Mouse (Mus musculus): ENCODE results near the gene Chrm4. TPM values are rescaled to one million over a fixed set of nuclear protein-coding genes. Genes with fewer than 3 reads are reported as not detected.

Chrm4 gene
- polyA plus RNA-seq, 1 experiment from 2014 or later = 0.25 TPM

DNA sequence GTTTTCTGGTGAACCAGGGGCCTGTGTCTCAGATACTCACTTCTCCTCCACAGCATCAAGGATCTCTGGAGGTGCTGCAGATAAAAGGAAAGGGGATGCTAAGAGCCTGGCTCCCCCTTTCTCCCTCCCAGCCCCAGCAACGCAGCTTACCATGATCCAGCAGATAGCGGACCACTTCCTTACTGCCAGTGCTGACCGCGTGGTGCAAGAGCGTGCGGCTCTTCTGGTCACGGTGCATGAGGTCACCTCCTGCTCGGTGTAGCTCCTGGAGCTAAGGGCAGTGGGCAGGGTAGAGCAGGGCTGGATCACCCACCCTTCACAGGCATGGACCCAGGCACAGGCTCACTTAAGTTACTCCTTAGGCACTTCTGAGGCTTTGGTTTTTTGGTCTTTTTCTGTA is 7.0 kb downstream of the Chrm4 start:
- peak overlapping the region; percentile 90; the same call in 1 of the 2 replicates for H3K27ac ChIP-seq
- no peak overlapping the region for H3K9ac ChIP-seq
- peaks cover 41% of the 10 kb centered on the region for H3K4me1 ChIP-seq (replicated peaks)
- no peak for ATAC-seq
- H3K9me3 ChIP-seq = no peaks in the 10 kb centered on the region
- no peak overlapping the region for H3K4me3 ChIP-seq (replicated peaks)
- 39% methylated on average over 8 of the region's 8 CpGs for WGBS
- peaks cover 32% of the 10 kb centered on the region for H3K36me3 ChIP-seq
- no peaks in the 10 kb centered on the region for H3K27me3 ChIP-seq (replicated peaks)
- no peak overlapping the region for H3K4me2 ChIP-seq (replicated peaks)

DNA sequence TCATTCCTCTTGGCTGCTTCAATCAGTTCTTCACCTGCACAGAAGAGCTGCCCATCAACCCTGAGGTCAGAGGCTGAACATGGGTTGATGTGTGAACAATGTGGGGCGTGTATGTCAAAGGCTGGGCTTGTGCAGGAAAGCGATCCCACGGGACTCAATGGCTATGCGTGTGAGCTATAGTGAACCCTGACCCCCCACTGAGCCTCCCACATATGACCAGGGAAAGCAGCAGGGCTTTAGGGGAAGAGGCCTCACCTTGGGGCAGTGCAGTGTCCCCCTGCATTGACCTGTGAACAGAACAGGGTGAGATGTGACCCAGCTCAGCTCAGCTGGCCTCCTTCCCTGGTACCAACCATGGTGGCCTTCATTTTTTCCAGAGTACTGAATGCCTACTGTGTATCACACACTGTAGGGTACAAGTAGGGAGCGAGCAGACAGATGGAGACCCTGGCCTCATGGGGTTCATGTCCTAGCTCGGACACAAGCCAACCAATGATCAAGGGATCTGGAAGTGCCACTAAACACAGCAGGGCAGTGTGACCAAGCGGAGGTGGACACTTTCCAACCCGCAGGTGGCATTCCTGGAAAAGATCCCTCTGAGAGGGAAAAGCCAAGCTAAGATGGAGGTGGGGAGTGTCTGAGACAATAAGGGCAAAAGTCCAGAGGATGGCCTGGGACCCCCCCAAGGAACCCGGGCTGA is 7.9 kb downstream of the Chrm4 start:
- no peak overlapping the region for H3K4me3 ChIP-seq (replicated peaks)
- H3K36me3 ChIP-seq = peaks cover 42% of the 10 kb centered on the region
- WGBS = 85% methylated on average over 9 of the region's 9 CpGs
- no peak overlapping the region for H3K27ac ChIP-seq
- no peak for ATAC-seq
- H3K27me3 ChIP-seq (replicated peaks) = no peaks in the 10 kb centered on the region
- H3K9me3 ChIP-seq = no peaks in the 10 kb centered on the region
- peaks cover 38% of the 10 kb centered on the region for H3K4me1 ChIP-seq (replicated peaks)
- H3K4me2 ChIP-seq (replicated peaks) = no peak overlapping the region
- no peak overlapping the region for H3K9ac ChIP-seq

DNA sequence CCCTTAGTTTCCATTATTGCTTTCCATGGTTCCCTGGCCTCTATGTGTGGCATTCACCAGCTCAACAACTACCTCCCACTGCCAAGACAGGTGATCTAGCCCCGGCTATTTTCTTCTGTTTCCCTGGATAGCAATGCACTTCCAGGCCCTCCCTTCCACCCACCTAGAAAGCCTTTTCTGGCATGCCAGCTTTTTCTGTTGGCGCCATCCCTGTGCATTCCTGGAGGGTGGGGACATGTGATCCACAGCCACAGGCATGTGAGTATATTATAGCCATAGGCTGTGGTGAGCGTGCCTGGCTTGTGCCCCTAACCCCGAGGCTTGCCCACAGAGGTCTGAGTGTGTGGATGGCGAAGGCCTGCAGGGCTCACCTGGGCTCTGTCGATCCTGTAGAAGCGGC is 9.1 kb downstream of the Chrm4 start:
- no peak overlapping the region for H3K4me3 ChIP-seq (replicated peaks)
- H3K27ac ChIP-seq = no peak overlapping the region
- peaks cover 51% of the 10 kb centered on the region for H3K36me3 ChIP-seq
- no peak for ATAC-seq
- no peak overlapping the region for H3K4me2 ChIP-seq (replicated peaks)
- H3K27me3 ChIP-seq (replicated peaks) = no peaks in the 10 kb centered on the region
- no peaks in the 10 kb centered on the region for H3K9me3 ChIP-seq
- 92% methylated on average over 7 of the region's 7 CpGs for WGBS
- no peak overlapping the region for H3K9ac ChIP-seq
- peaks cover 28% of the 10 kb centered on the region for H3K4me1 ChIP-seq (replicated peaks)

DNA sequence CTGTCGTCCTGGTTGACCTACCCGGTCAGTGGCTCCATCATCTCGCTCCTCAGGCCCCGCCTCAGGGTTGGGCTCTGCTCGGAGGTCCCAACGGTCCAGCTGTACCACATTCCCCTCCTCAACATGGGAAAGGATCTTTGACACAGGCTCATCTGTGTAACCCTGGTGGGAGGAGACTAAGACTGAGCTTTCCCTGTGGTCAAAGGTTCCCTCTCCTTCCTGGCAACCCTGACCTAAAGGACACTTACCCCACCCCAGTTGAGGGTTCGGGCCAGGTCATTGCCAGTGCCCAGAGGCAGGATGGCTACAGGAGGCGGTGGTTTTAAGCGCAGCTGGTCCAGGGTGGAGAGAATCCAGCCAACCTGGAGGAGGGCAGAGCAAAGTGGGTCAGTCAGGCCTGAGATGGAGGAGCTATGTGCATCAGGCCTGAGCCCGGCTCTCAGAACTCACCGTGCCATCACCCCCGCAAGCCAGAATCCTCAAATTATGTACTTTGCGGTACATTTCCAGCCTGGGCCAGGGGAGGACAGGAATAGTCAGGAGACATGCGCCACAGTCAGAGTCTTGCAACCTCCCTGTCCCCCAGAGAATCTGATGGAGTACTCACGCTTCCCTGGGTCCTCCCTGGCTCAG is 12.4 kb downstream of the Chrm4 start:
- H3K9me3 ChIP-seq = no peaks in the 10 kb centered on the region
- H3K36me3 ChIP-seq = peaks cover 54% of the 10 kb centered on the region
- H3K4me3 ChIP-seq (replicated peaks) = no peak overlapping the region
- H3K4me2 ChIP-seq (replicated peaks) = no peak overlapping the region
- no peak overlapping the region for H3K9ac ChIP-seq
- peaks cover 6% of the 10 kb centered on the region for H3K4me1 ChIP-seq (replicated peaks)
- WGBS = 84% methylated on average over 15 of the region's 15 CpGs
- no peak for ATAC-seq
- H3K27me3 ChIP-seq (replicated peaks) = no peaks in the 10 kb centered on the region
- H3K27ac ChIP-seq = no peak overlapping the region

DNA sequence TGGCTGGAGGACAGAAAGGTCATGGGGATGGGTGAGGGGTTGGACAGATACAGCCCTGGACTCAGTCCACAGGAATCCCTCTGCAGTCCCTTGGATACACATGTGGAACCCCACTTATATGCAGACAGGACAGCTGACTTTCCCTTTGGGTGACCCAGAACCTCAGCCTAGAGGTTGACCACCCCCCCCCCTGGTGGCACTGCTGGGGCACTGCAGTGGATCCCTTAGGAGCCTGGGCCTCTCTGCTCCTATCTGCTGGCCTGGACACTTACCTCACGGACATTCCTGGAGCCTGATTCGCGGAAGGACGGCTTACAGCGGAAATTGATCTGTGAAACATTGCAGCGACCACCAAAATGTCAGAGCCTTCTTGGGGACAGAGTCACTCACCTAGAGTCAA is 15.3 kb downstream of the Chrm4 start:
- ATAC-seq = no peak
- no peak overlapping the region for H3K9ac ChIP-seq
- peaks cover 38% of the 10 kb centered on the region for H3K36me3 ChIP-seq
- no peak overlapping the region for H3K4me3 ChIP-seq (replicated peaks)
- H3K27ac ChIP-seq = no peak overlapping the region
- no peaks in the 10 kb centered on the region for H3K9me3 ChIP-seq
- WGBS = 70% methylated on average over 6 of the region's 6 CpGs
- H3K4me1 ChIP-seq (replicated peaks) = peaks cover 24% of the 10 kb centered on the region
- no peaks in the 10 kb centered on the region for H3K27me3 ChIP-seq (replicated peaks)
- no peak overlapping the region for H3K4me2 ChIP-seq (replicated peaks)

DNA sequence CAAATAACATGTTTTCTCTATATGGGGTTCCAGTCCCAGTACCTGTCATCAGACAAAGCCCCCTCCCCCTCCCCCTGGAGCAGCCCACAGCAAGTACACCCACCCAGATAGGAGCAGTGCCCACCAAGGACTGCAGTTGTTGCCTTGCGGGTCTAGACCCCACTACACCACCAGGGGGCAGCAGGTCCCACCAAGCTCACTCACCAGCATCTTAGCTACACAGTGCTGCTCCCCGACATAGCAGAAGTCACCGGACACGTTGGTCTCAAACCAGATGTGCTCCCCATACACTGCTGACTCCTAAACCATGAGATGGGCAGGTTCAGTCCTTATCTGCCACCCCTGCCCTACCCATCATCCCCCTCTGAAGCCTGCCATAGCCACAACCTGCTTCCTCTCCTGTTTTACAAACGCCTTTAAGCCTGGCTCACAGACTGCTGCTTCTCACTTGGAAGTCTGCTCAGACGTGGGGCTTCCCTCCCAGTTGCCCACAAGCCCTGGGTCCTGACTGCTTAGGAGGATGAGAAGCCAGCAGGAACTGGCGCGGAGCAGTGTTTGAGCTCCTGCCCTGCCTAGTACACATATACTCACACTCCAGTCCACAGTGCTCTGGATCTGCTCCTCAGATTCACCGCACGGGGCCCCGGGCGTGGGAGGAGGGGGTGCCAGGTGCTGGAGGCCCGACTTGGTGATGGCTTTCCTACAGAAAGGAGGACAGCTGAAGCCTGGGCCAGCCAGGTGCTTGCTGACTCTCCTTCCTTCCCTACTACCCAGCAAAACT is 17.3 kb downstream of the Chrm4 start:
- Histone ChIP-seq H3K4me3 (replicated peaks) (no peak overlapping the region), H3K9me3 (no peaks in the 10 kb centered on the region), H3K27me3 (replicated peaks) (no peaks in the 10 kb centered on the region), H3K9ac (peak overlapping the region; percentile 5; the same call in 1 of the 2 replicates), H3K36me3 (peaks cover 18% of the 10 kb centered on the region), H3K4me1 (replicated peaks) (peaks cover 42% of the 10 kb centered on the region), H3K4me2 (replicated peaks) (no peak overlapping the region), H3K27ac (no peak overlapping the region)
- peak; percentile 60 for ATAC-seq
- 43% methylated on average over 13 of the region's 13 CpGs for WGBS

DNA sequence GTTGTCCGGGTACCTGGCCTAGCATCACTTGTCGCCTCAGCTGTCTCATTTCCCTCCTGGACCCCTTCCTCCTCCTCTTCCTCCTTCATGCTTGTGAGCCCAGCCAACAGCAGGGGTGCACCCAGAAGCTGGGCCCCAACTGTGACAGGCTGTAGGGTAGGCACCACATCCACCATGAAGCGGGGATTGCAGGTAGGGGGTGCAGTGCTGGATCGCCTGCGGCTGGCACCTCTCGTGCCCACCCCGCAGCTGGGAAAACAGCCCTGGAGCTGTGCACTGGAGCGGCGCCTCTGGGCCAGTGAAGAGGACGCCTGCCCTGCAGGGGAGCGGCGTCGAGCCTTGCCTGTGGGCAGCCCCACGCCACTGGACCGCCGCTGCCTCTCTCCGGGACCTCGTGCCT is 18.4 kb downstream of the Chrm4 start, which contains the start of gene Gm9821:
TSS of gene Gm9821 (plus strand) at position 221 of the 400 bp plus-strand sequence.
- WGBS = 92% methylated on average over 18 of the region's 18 CpGs
- Histone ChIP-seq H3K4me3 (replicated peaks) (no peak within 1 kb of the TSS), H3K9ac (peak within 1 kb of the TSS; percentile 5; the same call in 1 of the 2 replicates), H3K27ac (no peak within 1 kb of the TSS), H3K9me3 (no peaks in the 10 kb centered on the region), H3K36me3 (peaks cover 7% of the 10 kb centered on the region), H3K27me3 (replicated peaks) (no peaks in the 10 kb centered on the region), H3K4me2 (replicated peaks) (no peak within 1 kb of the TSS), H3K4me1 (replicated peaks) (peaks cover 53% of the 10 kb centered on the region)
- no peak for ATAC-seq

DNA sequence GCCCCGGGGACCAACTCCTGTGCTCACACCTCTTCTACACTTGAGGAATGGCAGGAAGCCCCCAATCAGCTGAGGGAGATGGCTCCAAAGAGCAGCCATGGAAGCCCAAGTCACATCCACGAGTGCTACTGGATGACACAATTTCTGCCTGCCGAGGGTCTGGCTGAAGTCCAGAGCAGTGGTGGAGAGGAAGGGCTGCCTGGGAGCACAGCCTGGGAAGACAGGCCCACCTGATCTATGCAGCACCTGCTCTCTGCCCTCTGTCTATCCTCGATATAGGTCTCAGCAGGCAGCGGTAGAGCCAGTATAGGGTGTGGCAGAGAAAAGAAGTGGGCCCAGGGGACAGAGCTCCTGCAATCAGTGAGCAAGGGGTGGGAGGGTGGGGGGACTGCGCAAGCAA is 19.8 kb downstream of the Chrm4 start:
- H3K9ac ChIP-seq = no peak overlapping the region; the same call in 1 of the 2 replicates
- H3K27ac ChIP-seq = no peak overlapping the region
- peak; percentile 48 for ATAC-seq
- no peak overlapping the region for H3K4me3 ChIP-seq (replicated peaks)
- 41% methylated on average over 6 of the region's 6 CpGs for WGBS
- H3K36me3 ChIP-seq = 0 out of 2 replicates have a peak, but pooled peaks cover 1% of the 10 kb centered on the region
- peaks cover 58% of the 10 kb centered on the region for H3K4me1 ChIP-seq (replicated peaks)
- no peaks in the 10 kb centered on the region for H3K27me3 ChIP-seq (replicated peaks)
- H3K9me3 ChIP-seq = no peaks in the 10 kb centered on the region
- no peak overlapping the region for H3K4me2 ChIP-seq (replicated peaks)

DNA sequence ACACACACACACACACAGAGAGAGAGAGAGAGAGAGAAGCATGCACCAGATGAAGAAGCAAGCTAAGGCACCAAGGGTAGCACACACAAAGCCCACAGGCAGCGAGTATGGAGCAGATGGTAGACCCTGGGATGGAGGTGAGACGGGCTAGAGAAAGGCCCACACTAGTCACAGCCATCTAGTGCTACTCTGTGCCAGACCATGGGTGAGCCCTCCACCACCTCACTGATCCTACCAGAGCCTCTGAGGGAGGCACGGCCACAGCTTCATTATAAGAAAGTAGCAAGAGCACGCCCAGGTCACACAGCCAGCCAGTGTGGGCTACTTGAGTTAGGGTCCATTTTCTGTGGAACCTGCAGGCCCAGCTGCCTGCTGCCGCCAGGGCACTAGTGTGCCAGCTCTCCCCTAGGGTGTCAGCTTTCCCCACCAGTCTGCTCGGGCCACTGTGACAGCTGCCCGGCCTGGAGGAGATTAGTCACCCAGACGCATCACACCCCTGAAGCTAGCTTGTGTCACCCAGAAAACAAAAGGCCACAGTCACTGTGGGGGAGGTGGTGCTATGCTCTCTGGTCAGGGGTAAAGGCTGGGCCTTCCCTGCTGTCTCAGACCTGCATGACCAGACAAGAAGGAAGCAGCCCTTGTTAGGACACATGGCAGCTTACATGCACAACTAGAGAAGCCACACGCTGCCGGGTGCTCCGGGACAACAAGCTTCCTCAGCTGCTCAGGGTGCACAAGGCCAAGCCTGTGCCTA is 20.5 kb downstream of the Chrm4 start:
- H3K27me3 ChIP-seq (replicated peaks) = no peaks in the 10 kb centered on the region
- ATAC-seq = peak; percentile 34
- WGBS = 60% methylated on average over 11 of the region's 11 CpGs
- H3K36me3 ChIP-seq = no peaks in the 10 kb centered on the region
- H3K9ac ChIP-seq = 0 out of 2 replicates have a peak overlapping the region, but pooled peaks have one; percentile 0
- no peak overlapping the region for H3K4me3 ChIP-seq (replicated peaks)
- peaks cover 58% of the 10 kb centered on the region for H3K4me1 ChIP-seq (replicated peaks)
- peak overlapping the region; percentile 17; the same call in 1 of the 2 replicates for H3K4me2 ChIP-seq (replicated peaks)
- peak overlapping the region; percentile 45 for H3K27ac ChIP-seq
- H3K9me3 ChIP-seq = no peaks in the 10 kb centered on the region

DNA sequence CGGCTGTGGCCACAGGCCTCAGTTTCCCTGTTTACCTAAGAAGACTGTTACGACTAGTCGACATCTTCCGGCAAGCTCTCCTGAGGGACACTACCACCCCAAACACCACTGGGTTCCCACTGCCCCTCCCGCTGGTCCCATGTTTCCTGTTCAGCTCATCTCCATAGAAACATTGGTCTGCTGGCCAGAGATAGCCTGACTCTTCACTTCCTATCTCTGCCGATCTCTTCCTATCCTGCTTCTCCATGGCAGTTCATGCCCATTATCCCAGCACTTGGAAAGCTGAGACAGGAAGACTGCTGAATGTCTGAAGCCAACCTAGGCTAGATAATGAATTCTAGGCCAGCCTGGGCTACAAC is 21.1 kb downstream of the Chrm4 start:
- WGBS = 64% methylated on average over 6 of the region's 6 CpGs
- Histone ChIP-seq H3K36me3 (no peaks in the 10 kb centered on the region), H3K27ac (0 out of 2 replicates have a peak overlapping the region, but pooled peaks have one; percentile 45), H3K4me3 (replicated peaks) (no peak overlapping the region), H3K9me3 (no peaks in the 10 kb centered on the region), H3K27me3 (replicated peaks) (no peaks in the 10 kb centered on the region), H3K9ac (0 out of 2 replicates have a peak overlapping the region, but pooled peaks have one; percentile 0), H3K4me1 (replicated peaks) (peaks cover 58% of the 10 kb centered on the region), H3K4me2 (replicated peaks) (peak overlapping the region; percentile 17; the same call in 1 of the 2 replicates)
- ATAC-seq = no peak

DNA sequence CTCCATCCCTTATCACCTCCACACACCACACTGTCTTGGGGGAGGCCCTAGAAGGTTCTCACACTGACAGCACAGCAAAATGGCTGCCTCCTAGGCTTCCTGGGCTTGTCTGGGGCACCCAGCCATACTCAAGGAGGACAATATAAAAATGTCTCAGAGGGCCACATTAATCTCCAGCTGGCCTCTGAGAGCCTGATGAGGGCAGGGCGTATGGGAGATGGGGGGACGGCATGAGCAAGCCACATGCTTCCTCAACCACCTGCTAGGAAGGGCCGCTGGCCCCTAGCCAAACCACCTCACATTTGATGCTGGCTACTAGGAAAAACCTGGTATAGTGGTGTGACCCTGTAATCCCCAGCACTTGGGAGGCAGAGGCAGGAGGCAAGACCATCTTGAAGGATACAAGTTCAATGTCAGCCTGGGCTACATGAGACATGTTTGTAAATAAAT is 21.8 kb downstream of the Chrm4 start:
- Histone ChIP-seq H3K4me3 (replicated peaks) (no peak overlapping the region), H3K9ac (no peak overlapping the region), H3K27ac (no peak overlapping the region; the same call in 1 of the 2 replicates), H3K27me3 (replicated peaks) (no peaks in the 10 kb centered on the region), H3K4me2 (replicated peaks) (no peak overlapping the region), H3K4me1 (replicated peaks) (peaks cover 64% of the 10 kb centered on the region), H3K36me3 (no peaks in the 10 kb centered on the region), H3K9me3 (no peaks in the 10 kb centered on the region)
- 66% methylated on average over 3 of the region's 3 CpGs for WGBS
- ATAC-seq = no peak
